Mouse (Mus musculus): ENCODE measurements at regions not wholly inside any gene's neighbourhood (a gene's known extent, or its start where the extent isn't known, plus 50 kb on each side); places are given as distances from the start of the nearest gene placed in this dataset.

DNA sequence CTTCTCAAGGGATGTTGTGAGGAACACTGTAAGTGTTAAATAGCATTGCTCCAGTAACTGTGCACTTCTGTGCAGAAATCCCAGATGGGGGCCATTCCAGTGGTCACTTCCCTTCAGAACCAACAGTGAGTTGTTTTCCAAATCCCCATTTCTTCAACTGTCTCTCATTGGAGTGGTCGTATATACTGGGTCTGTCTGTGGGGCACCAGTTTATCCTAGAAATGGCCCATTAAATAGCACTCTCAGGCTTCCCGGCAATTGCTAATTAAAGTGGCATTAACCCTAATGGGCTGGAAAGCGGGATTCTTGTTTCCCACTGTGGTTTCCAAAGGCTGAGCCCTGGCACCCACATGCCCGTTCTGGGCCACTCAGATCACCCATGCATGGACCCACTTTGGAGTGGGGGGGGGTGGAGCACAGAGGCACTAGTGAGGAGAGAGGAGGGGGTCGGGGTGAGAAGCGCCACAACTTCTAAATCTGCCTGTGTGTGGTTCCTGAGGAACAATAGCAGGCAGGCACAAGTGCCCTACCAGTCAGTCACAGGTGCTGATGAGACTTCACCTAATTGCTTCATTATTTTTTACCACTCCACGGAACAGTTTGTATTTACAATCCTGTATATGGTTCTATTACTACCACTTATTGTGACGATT, 78.1 kb downstream of the Fam204a start:
- WGBS, result 20% methylated on average over 8 of the region's 8 CpGs
- no peak overlapping the region for H3K4me3 ChIP-seq (ENCODE audit: low read depth, low read length)

DNA sequence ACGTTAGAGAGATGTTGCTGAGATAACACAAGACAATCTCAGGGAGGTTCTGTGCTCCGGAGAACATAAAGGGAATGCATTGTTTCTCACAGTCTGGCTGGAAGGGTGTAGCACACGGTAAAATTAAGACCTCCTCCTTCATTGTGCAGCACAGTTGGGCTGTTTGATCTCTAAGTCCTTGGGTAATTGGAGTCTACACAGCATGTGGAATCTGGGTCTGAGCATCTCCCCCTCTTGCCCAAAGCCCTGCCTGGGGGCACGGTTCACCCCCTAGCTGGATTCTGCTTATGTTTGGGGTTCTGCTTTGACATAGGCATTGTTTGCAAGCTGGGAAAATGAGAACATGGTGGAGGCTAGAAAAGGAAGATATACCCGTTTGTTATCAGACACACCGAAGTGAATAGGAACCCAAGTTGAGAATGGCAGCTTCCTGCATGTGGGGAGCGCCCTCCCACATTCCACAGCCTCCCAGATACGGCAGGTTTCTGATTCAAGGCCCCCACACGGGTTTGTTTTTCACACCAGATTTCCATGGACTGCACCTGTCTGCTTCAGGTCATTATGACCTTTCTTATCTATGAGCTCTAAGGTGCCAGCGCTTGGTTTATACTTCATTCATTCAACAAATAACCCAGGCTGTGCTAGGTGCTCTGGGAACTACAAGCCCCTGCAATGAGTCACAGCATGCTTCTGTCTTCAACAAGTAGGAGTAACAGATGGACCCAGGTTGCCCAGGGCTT, 79.9 kb downstream of the Fam204a start:
- Histone ChIP-seq H3K36me3 (ENCODE audit: control insufficient read depth, insufficient read depth, low read length) (no peaks in the 10 kb centered on the region), H3K4me1 (ENCODE audit: control insufficient read depth, insufficient read depth, low read length) (peaks cover 2% of the 10 kb centered on the region; the same call in 1 of the 2 replicates), H3K9me3 (replicated peaks; ENCODE audit: control insufficient read depth, low read length, poor library complexity, severe bottlenecking) (no peaks in the 10 kb centered on the region), H3K27ac (ENCODE audit: low read length) (no peak overlapping the region), H3K27me3 (ENCODE audit: control insufficient read depth, insufficient read depth, low read depth, low read length) (peaks cover 45% of the 10 kb centered on the region), H3K4me2 (ENCODE audit: low read length) (0 out of 2 replicates have a peak overlapping the region, but pooled peaks have one; percentile 12), H3K9ac (ENCODE audit: low read depth, low read length) (no peak overlapping the region), H3K4me3 (ENCODE audit: low read depth, low read length) (no peak overlapping the region)
- ATAC-seq, result no peak
- WGBS, result 32% methylated on average over 10 of the region's 10 CpGs

More for the DNA sequence above, 78.1 kb downstream of the Fam204a start:
- ATAC-seq, result no peak
- peaks cover 37% of the 10 kb centered on the region for H3K27me3 ChIP-seq (ENCODE audit: control insufficient read depth, insufficient read depth, low read depth, low read length)
- H3K4me2 ChIP-seq (ENCODE audit: low read length), result no peak overlapping the region
- no peaks in the 10 kb centered on the region for H3K36me3 ChIP-seq (ENCODE audit: control insufficient read depth, insufficient read depth, low read length)
- no peak overlapping the region for H3K9ac ChIP-seq (ENCODE audit: low read depth, low read length)
- H3K27ac ChIP-seq (ENCODE audit: low read length), result no peak overlapping the region
- H3K9me3 ChIP-seq (replicated peaks; ENCODE audit: control insufficient read depth, low read length, poor library complexity, severe bottlenecking), result no peaks in the 10 kb centered on the region
- peaks cover 2% of the 10 kb centered on the region; the same call in 1 of the 2 replicates for H3K4me1 ChIP-seq (ENCODE audit: control insufficient read depth, insufficient read depth, low read length)

GRCm38 (mm10) chr19:60145242-60145641, 81.3 kb downstream of the Fam204a start:
- peaks cover 2% of the 10 kb centered on the region; the same call in 1 of the 2 replicates for H3K4me1 ChIP-seq (ENCODE audit: control insufficient read depth, insufficient read depth, low read length)
- no peak overlapping the region for H3K4me3 ChIP-seq (ENCODE audit: low read depth, low read length)
- ATAC-seq, result no peak
- H3K27me3 ChIP-seq (ENCODE audit: control insufficient read depth, insufficient read depth, low read depth, low read length), result peaks cover 48% of the 10 kb centered on the region
- H3K4me2 ChIP-seq (ENCODE audit: low read length), result no peak overlapping the region
- H3K27ac ChIP-seq (ENCODE audit: low read length), result no peak overlapping the region
- H3K9ac ChIP-seq (ENCODE audit: low read depth, low read length), result no peak overlapping the region
- no peaks in the 10 kb centered on the region for H3K9me3 ChIP-seq (replicated peaks; ENCODE audit: control insufficient read depth, low read length, poor library complexity, severe bottlenecking)
- 71% methylated on average over 5 of the region's 5 CpGs for WGBS
- H3K36me3 ChIP-seq (ENCODE audit: control insufficient read depth, insufficient read depth, low read length), result no peaks in the 10 kb centered on the region

DNA sequence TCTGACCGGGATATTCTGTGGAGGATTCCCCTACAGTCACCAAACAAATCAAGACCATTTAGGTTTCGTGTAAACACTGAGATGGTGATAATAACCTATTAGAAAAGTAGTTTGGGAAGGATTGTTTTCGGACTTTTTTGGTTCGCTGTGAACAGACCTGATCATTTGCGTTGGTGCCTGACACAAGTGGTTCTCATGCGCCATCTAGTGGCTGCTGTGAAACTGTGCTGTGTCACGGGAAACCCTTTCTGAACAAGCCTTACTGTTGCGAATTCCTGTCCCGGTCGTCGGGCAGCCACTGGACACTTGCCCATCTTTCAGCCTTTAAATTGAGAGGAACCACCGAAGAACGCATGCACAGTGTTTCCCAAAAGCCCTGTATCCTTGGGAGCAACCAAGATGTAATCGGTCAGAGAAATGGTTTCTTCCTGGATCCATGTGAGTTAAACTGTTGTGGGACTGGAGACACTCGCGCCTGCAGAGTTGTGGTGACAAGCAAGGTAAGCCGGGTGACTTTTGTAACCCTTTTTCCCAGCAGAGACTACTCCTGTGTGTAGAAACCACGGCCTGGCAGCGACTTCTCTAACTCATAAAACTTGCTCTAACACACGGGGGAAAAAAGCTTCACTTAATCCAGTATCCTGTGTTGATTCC, 82.0 kb downstream of the Fam204a start:
- Histone ChIP-seq H3K4me2 (ENCODE audit: low read length) (peak overlapping the region; percentile 47), H3K9ac (ENCODE audit: low read depth, low read length) (0 out of 2 replicates have a peak overlapping the region, but pooled peaks have one; percentile 15), H3K4me3 (ENCODE audit: low read depth, low read length) (peak overlapping the region; percentile 17), H3K9me3 (replicated peaks; ENCODE audit: control insufficient read depth, low read length, poor library complexity, severe bottlenecking) (no peaks in the 10 kb centered on the region), H3K27ac (ENCODE audit: low read length) (no peak overlapping the region), H3K36me3 (ENCODE audit: control insufficient read depth, insufficient read depth, low read length) (no peaks in the 10 kb centered on the region), H3K27me3 (ENCODE audit: control insufficient read depth, insufficient read depth, low read depth, low read length) (peaks cover 46% of the 10 kb centered on the region), H3K4me1 (ENCODE audit: control insufficient read depth, insufficient read depth, low read length) (peaks cover 2% of the 10 kb centered on the region; the same call in 1 of the 2 replicates)
- peak; percentile 70; the same call in 1 of the 2 replicates for ATAC-seq
- WGBS, result 5% methylated on average over 20 of the region's 20 CpGs

- H3K27me3 ChIP-seq (ENCODE audit: control insufficient read depth, insufficient read depth, low read depth, low read length), result peaks cover 11% of the 10 kb centered on the region
- ATAC-seq, result no peak
- 70% methylated on average over 2 of the region's 2 CpGs for WGBS
- H3K4me3 ChIP-seq (ENCODE audit: low read depth, low read length), result no peak overlapping the region
- H3K4me2 ChIP-seq (ENCODE audit: low read length), result no peak overlapping the region
- H3K36me3 ChIP-seq (ENCODE audit: control insufficient read depth, insufficient read depth, low read length), result no peaks in the 10 kb centered on the region
- no peak overlapping the region for H3K9ac ChIP-seq (ENCODE audit: low read depth, low read length)
- H3K9me3 ChIP-seq (replicated peaks; ENCODE audit: control insufficient read depth, low read length, poor library complexity, severe bottlenecking), result no peaks in the 10 kb centered on the region
- H3K4me1 ChIP-seq (ENCODE audit: control insufficient read depth, insufficient read depth, low read length), result no peaks in the 10 kb centered on the region
- no peak overlapping the region for H3K27ac ChIP-seq (ENCODE audit: low read length)
These were observed 87.6 kb downstream of the Fam204a start for GRCm38 (mm10) chr19:60138881-60139280.

DNA sequence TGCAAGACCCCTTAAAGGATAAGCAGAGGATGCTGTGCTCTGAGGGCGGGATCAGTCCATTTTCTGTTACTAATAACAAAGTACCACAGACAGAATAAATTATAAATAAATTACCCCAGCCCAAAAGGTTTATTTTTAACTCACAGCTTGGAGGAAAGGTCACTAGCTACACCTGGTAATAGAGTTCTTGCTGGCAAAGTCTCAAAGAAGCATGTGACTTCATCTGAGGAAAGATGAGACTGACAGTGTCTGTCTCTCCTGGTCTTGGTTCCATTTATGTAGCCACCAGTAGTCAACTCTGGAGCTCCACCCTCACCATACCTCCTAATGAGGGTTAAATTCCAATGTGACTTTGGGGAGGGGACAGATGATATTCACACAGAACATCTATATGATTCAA, 90.0 kb downstream of the Fam204a start:
- H3K27me3 ChIP-seq (ENCODE audit: control insufficient read depth, insufficient read depth, low read depth, low read length), result 0 out of 2 replicates have a peak, but pooled peaks cover 1% of the 10 kb centered on the region
- 79% methylated on average over 1 of the region's 1 CpGs for WGBS
- ATAC-seq, result no peak

DNA sequence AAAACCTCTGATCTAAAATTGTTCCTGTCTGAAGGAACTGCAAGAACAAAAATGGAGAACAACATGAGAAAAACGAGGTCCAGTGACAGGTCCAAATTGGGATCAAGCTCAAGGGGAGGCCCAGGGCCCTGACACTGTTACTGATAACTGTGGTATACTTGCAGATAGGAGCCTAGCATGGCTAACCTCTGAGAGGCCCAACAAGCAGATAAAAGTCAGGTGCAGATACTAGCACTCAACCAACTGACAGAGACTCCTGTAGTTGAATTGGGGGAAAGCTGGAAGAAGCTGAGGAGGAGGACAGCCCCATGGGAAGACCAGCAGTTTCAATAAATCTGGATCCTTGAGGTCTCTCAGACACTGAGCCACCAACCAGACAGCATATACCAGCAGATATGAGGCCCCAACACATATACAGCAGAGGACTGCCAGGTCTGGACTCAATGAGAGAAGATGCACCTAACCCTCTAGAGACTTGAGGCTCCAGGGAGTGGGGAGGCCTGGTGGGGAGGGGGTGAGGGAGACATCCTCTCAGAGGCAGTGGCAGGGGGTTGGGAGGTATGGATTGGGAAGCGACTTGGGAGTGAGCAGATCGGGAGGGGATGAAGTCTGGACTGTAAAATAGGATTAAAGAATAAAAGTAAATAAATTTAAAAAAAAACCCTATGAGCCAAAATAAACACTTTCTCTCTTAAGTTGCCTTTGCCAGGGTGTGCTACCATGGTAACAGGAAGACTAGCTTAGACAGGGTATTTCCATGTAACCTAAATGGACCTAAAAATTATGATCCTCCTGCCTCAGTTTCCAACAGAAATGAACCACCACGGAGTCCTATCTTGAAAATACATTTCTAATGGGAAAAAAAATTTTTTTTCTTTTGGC, 91.8 kb downstream of the Fam204a start:
- Histone ChIP-seq H3K36me3 (ENCODE audit: control insufficient read depth, insufficient read depth, low read length) (no peaks in the 10 kb centered on the region), H3K4me2 (ENCODE audit: low read length) (no peak overlapping the region), H3K4me1 (ENCODE audit: control insufficient read depth, insufficient read depth, low read length) (no peaks in the 10 kb centered on the region), H3K27me3 (ENCODE audit: control insufficient read depth, insufficient read depth, low read depth, low read length) (no peaks in the 10 kb centered on the region), H3K9ac (ENCODE audit: low read depth, low read length) (no peak overlapping the region), H3K27ac (ENCODE audit: low read length) (no peak overlapping the region), H3K4me3 (ENCODE audit: low read depth, low read length) (no peak overlapping the region), H3K9me3 (replicated peaks; ENCODE audit: control insufficient read depth, low read length, poor library complexity, severe bottlenecking) (no peaks in the 10 kb centered on the region)
- ATAC-seq, result no peak
- 57% methylated on average over 4 of the region's 4 CpGs for WGBS

More for the DNA sequence above, 90.0 kb downstream of the Fam204a start:
- no peaks in the 10 kb centered on the region for H3K4me1 ChIP-seq (ENCODE audit: control insufficient read depth, insufficient read depth, low read length)
- H3K4me2 ChIP-seq (ENCODE audit: low read length), result no peak overlapping the region
- no peak overlapping the region for H3K27ac ChIP-seq (ENCODE audit: low read length)
- H3K36me3 ChIP-seq (ENCODE audit: control insufficient read depth, insufficient read depth, low read length), result no peaks in the 10 kb centered on the region
- H3K4me3 ChIP-seq (ENCODE audit: low read depth, low read length), result no peak overlapping the region
- no peaks in the 10 kb centered on the region for H3K9me3 ChIP-seq (replicated peaks; ENCODE audit: control insufficient read depth, low read length, poor library complexity, severe bottlenecking)
- no peak overlapping the region for H3K9ac ChIP-seq (ENCODE audit: low read depth, low read length)

DNA sequence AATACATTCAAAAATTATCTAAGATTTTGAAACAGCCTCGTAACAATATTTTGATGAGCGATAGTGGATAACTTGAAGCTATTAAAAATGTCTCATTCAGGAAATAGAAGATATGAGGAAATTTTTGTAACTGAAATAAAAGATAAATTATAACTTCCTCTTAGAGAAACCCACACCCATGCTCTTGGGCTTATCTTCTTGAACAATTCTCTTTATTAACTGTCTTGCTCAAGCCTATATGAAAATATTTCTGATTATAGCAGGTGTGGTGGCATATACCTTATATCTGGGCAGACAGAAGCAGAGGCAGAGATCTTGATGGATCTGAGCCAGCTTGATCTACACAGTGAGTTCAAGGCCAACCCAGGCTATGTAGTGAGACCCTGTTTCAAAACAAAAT, 96.9 kb downstream of the Fam204a start:
- H3K9ac ChIP-seq (ENCODE audit: low read depth, low read length), result no peak overlapping the region
- no peaks in the 10 kb centered on the region for H3K36me3 ChIP-seq (ENCODE audit: control insufficient read depth, insufficient read depth, low read length)
- no peaks in the 10 kb centered on the region for H3K27me3 ChIP-seq (ENCODE audit: control insufficient read depth, insufficient read depth, low read depth, low read length)
- no peaks in the 10 kb centered on the region for H3K9me3 ChIP-seq (replicated peaks; ENCODE audit: control insufficient read depth, low read length, poor library complexity, severe bottlenecking)
- no peak overlapping the region for H3K4me3 ChIP-seq (ENCODE audit: low read depth, low read length)
- whole genome bisulfite sequencing, result 96% methylated on average over 2 of the region's 2 CpGs
- H3K4me2 ChIP-seq (ENCODE audit: low read length), result no peak overlapping the region
- ATAC-seq, result no peak
- no peaks in the 10 kb centered on the region for H3K4me1 ChIP-seq (ENCODE audit: control insufficient read depth, insufficient read depth, low read length)
- H3K27ac ChIP-seq (ENCODE audit: low read length), result no peak overlapping the region

All from midbrain, embryonic 16.5 days (tissue).